Mouse (Mus musculus) liver, embryonic 15.5 days (tissue): ENCODE measurements around the gene Clcn2. TPM values are rescaled to one million over a fixed set of nuclear protein-coding genes. Genes with fewer than 3 reads are reported as not detected.
A peak's percentile ranks its signal among the peaks of the same experiment; 100 is the strongest.

ENCODE experiments used
- ATAC-seq: fragments of 200-750 bp; cut with Nextera tagmentation; 2 replicates; pipeline ENCODE4 v1.8.0; 2017; ENCODE audit warnings: moderate number of reproducible peaks, mild to moderate bottlenecking, moderate library complexity; ENCODE audit not compliant: insufficient read depth
- H3K27ac ChIP-seq: fragments of 300-500 bp; sonication (generic); replicated peaks from 2 replicates; pipeline ENCODE4 v1.5.1; 2015; ENCODE audit warnings: mild to moderate bottlenecking, inconsistent platforms
- H3K27me3 ChIP-seq: fragments of 300-500 bp; sonication (generic); 2 replicates; pipeline ENCODE4 v1.6.1; 2015; ENCODE audit warnings: mild to moderate bottlenecking, inconsistent platforms
- H3K36me3 ChIP-seq: fragments of 300-500 bp; sonication (generic); replicated peaks from 2 replicates; pipeline ENCODE4 v1.6.1; 2015; ENCODE audit warnings: moderate library complexity, mild to moderate bottlenecking, inconsistent platforms
- H3K4me1 ChIP-seq: fragments of 300-500 bp; sonication (generic); replicated peaks from 2 replicates; pipeline ENCODE4 v1.6.1; 2015; ENCODE audit warnings: inconsistent platforms
- H3K4me2 ChIP-seq: fragments of 300-500 bp; sonication (generic); 2 replicates; pipeline ENCODE4 v1.6.1; 2015; ENCODE audit warnings: moderate library complexity, mild to moderate bottlenecking, inconsistent platforms
- H3K4me3 ChIP-seq: fragments of 300-500 bp; sonication (generic); replicated peaks from 2 replicates; pipeline ENCODE4 v1.5.1; 2015; ENCODE audit warnings: mild to moderate bottlenecking, inconsistent platforms
- H3K9ac ChIP-seq: fragments of 300-500 bp; sonication (generic); 2 replicates; pipeline ENCODE4 v1.6.1; 2015; ENCODE audit warnings: moderate library complexity, mild to moderate bottlenecking, inconsistent platforms
- H3K9me3 ChIP-seq: fragments of 300-500 bp; sonication (generic); replicated peaks from 2 replicates; pipeline ENCODE4 v1.6.1; 2016; ENCODE audit warnings: inconsistent platforms
- WGBS: fragments of 180-500 bp; shearing (Covaris S2); methylation state at CpG from one replicate; pipeline ENCODE4 v1.1.7; 2015; ENCODE audit warnings: mixed read lengths; ENCODE audit not compliant: insufficient replicate concordance; 5-methylcytosine and 5-hydroxymethylcytosine counted together
- polyA plus RNA-seq: library from polyadenylated mRNA; unstranded; fragments of >200 nt; fragmentation: Nextera tagmentation; extraction: Ambion mirVana; gene quantifications from 2 replicates; pipeline ENCODE4 v1.2.1, GENCODE M21; 2015

Clcn2 gene
- polyA plus RNA-seq, 1 experiment from 2014 or later: 9.5 TPM

DNA sequence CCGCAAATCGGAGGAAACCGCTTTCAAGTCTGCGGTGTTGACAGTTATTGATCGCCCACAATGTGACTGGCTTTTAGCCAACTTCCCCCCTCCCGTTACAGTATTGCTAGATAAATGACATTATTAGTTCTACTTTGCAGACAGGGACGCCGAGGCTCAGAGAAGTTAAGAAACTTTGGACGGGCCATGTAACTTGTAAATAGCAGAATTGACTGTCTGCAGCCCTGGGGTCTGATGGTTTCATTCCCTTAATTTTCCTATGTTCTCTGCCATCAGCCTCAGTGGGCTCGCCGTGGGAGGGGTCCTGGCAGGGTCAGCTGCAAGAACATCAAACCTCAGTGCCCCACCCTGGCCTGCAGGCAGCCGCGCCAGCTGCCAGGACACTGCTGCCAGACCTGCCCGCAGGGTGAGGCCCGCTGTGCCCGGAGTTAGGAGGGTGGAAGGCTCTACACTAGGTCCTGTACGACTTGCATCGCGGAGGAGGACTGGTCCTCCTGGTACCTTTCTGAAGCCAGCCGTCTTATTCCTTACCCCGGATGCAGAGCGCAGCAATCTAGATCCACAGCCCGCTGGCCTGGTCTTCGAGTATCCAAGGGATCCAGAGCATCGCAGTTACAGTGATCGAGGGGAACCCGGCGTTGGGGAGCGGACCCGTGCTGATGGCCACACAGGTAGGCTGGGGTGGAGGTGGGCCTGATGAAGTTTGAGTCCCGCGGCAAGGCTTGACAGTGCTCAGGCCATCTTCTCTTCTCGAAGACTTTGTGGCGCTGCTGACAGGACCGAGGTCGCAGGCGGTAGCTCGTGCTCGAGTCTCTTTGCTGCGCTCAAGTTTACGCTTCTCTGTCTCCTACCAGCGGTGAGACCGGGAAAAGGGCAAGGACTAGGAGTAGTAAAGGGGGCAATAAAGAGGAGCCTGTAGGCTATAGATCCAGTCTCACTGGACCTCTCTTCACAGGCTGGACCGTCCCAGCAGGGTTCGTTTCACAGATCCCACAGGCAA is 16.5 kb upstream of the Clcn2 start, which contains the start of gene Thpo:
Gene Thpo (minus strand): TSS at position 781 of the 1,000 bp plus-strand sequence.
- peak within 1 kb of the TSS; percentile 52 for H3K4me3 ChIP-seq
- H3K9me3 ChIP-seq: no peaks in the 10 kb centered on the region
- H3K4me2 ChIP-seq: peak within 1 kb of the TSS; percentile 73
- ATAC-seq: no peak
- H3K27ac ChIP-seq: no peak within 1 kb of the TSS
- peaks cover 83% of the 10 kb centered on the region for H3K27me3 ChIP-seq
- WGBS: 4% methylated on average over 45 of the region's 45 CpGs
- H3K9ac ChIP-seq: no peak within 1 kb of the TSS
- H3K4me1 ChIP-seq: peaks cover 16% of the 10 kb centered on the region
- no peaks in the 10 kb centered on the region for H3K36me3 ChIP-seq

DNA sequence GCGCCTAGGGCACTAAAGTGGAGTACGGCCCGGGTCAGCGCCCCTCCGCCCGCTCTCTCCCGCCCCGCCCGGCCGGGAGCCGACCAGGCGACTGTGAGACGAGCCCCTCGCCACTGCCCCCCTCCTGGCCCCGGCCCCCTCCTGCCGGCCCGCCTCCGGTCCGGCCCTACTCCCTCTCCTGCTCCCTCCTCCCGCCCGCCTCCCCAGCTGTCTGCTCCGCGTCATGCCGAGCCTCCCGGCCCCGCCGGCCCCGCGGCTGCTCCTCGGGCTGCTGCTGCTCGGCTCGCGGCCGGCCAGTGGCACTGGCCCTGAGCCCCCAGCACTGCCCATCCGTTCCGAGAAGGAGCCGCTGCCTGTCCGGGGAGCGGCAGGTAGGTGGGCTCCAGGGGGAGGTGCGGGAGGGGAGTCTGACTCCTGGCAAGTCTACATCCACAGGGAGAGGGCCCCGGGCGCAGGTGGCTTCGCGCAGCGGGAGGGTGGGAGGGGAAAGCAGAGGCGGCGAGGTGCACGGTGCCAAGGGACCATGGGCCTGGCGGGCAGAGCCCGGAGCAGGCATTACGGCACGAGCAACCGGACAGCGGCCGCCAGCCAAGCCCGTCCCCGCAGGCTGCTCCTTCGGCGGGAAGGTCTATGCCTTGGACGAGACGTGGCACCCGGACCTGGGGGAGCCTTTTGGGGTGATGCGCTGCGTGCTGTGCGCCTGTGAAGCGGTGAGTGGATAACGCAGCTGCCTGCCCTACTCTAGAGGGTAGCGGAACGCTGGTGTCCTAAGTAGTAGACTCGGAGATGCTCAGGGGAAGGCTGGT is 15.6 kb upstream of the Clcn2 start, which contains the start of gene Chrd:
Gene Chrd (plus strand): TSS at position 203 of the 806 bp plus-strand sequence.
- Histone ChIP-seq H3K36me3 (no peaks in the 10 kb centered on the region), H3K9me3 (no peaks in the 10 kb centered on the region), H3K4me2 (peak within 1 kb of the TSS; percentile 73), H3K9ac (peak within 1 kb of the TSS; percentile 25; the same call in 1 of the 2 replicates), H3K27me3 (peaks cover 90% of the 10 kb centered on the region), H3K4me1 (peaks cover 16% of the 10 kb centered on the region), H3K27ac (no peak within 1 kb of the TSS), H3K4me3 (peak within 1 kb of the TSS; percentile 52)
- 2% methylated on average over 70 of the region's 70 CpGs for WGBS
- ATAC-seq: no peak

GRCm38 (mm10) chr16:20732251-20732924 is 14.8 kb upstream of the Clcn2 start:
- H3K27ac ChIP-seq: no peak overlapping the region
- no peak for ATAC-seq
- H3K27me3 ChIP-seq: peaks cover 89% of the 10 kb centered on the region

GRCm38 (mm10) chr16:20731688-20732087 is 14.1 kb upstream of the Clcn2 start:
- Histone ChIP-seq H3K36me3 (no peaks in the 10 kb centered on the region), H3K9ac (no peak overlapping the region), H3K27ac (no peak overlapping the region), H3K4me3 (no peak overlapping the region), H3K27me3 (peaks cover 87% of the 10 kb centered on the region), H3K9me3 (no peaks in the 10 kb centered on the region), H3K4me1 (peaks cover 16% of the 10 kb centered on the region), H3K4me2 (no peak overlapping the region)
- 45% methylated on average over 5 of the region's 5 CpGs for WGBS
- no peak for ATAC-seq

More at GRCm38 (mm10) chr16:20732251-20732924, 14.8 kb upstream of the Clcn2 start:
- H3K4me1 ChIP-seq: peaks cover 16% of the 10 kb centered on the region
- H3K4me3 ChIP-seq: peak overlapping the region; percentile 52
- 2% methylated on average over 30 of the region's 30 CpGs for WGBS
- H3K9me3 ChIP-seq: no peaks in the 10 kb centered on the region
- no peaks in the 10 kb centered on the region for H3K36me3 ChIP-seq
- peak overlapping the region; percentile 73 for H3K4me2 ChIP-seq
- H3K9ac ChIP-seq: peak overlapping the region; percentile 25; the same call in 1 of the 2 replicates

GRCm38 (mm10) chr16:20730293-20730711 is 12.8 kb upstream of the Clcn2 start:
- Histone ChIP-seq H3K4me1 (peaks cover 16% of the 10 kb centered on the region), H3K27me3 (peaks cover 85% of the 10 kb centered on the region), H3K9me3 (no peaks in the 10 kb centered on the region), H3K9ac (no peak overlapping the region), H3K4me3 (peak overlapping the region; percentile 38), H3K36me3 (no peaks in the 10 kb centered on the region), H3K4me2 (peak overlapping the region; percentile 19; the same call in 1 of the 2 replicates), H3K27ac (peak overlapping the region; percentile 56)
- ATAC-seq: peak; percentile 85
- 25% methylated on average over 5 of the region's 5 CpGs for WGBS

GRCm38 (mm10) chr16:20726384-20726783 is 8.8 kb upstream of the Clcn2 start:
- H3K4me3 ChIP-seq: no peak overlapping the region
- WGBS: 23% methylated on average over 1 of the region's 1 CpGs
- peaks cover 9% of the 10 kb centered on the region; the same call in 1 of the 2 replicates for H3K36me3 ChIP-seq
- ATAC-seq: no peak
- H3K27ac ChIP-seq: no peak overlapping the region
- H3K27me3 ChIP-seq: peaks cover 49% of the 10 kb centered on the region
- H3K4me1 ChIP-seq: peaks cover 10% of the 10 kb centered on the region
- no peak overlapping the region for H3K9ac ChIP-seq
- H3K4me2 ChIP-seq: no peak overlapping the region
- H3K9me3 ChIP-seq: no peaks in the 10 kb centered on the region

GRCm38 (mm10) chr16:20725750-20726149 is 8.2 kb upstream of the Clcn2 start:
- no peak overlapping the region for H3K4me2 ChIP-seq
- no peak overlapping the region for H3K27ac ChIP-seq
- no peak for ATAC-seq
- peaks cover 12% of the 10 kb centered on the region; the same call in 1 of the 2 replicates for H3K36me3 ChIP-seq
- peaks cover 42% of the 10 kb centered on the region for H3K27me3 ChIP-seq
- no peak overlapping the region for H3K4me3 ChIP-seq
- H3K9ac ChIP-seq: no peak overlapping the region
- peaks cover 10% of the 10 kb centered on the region for H3K4me1 ChIP-seq
- H3K9me3 ChIP-seq: no peaks in the 10 kb centered on the region
- WGBS: 54% methylated on average over 4 of the region's 4 CpGs

DNA sequence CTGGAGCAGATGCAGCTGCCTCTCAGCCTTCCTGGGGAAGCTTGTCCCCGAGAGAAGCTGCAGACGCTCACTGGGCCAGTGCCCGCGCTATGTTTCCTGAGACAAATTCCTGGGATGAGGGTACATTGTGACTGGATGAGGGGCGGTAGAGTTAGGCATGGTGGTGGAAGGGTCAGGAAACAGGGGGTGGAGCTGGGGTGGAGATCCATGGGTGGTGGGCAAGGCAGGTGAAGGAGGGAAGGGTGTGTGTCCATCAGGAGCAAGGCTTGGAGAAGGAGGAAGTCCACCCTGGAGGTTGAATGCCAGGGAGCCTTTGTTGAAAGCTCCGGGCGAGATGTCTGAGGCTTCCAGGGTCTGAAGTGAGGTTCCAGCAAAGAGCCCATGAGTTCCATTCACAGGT is 7.8 kb upstream of the Clcn2 start:
- no peak for ATAC-seq
- peaks cover 38% of the 10 kb centered on the region for H3K27me3 ChIP-seq
- no peak overlapping the region for H3K4me2 ChIP-seq
- H3K9me3 ChIP-seq: no peaks in the 10 kb centered on the region
- WGBS: 77% methylated on average over 7 of the region's 7 CpGs
- no peak overlapping the region for H3K9ac ChIP-seq
- H3K27ac ChIP-seq: no peak overlapping the region
- peaks cover 17% of the 10 kb centered on the region for H3K36me3 ChIP-seq
- H3K4me1 ChIP-seq: peaks cover 10% of the 10 kb centered on the region
- H3K4me3 ChIP-seq: no peak overlapping the region

DNA sequence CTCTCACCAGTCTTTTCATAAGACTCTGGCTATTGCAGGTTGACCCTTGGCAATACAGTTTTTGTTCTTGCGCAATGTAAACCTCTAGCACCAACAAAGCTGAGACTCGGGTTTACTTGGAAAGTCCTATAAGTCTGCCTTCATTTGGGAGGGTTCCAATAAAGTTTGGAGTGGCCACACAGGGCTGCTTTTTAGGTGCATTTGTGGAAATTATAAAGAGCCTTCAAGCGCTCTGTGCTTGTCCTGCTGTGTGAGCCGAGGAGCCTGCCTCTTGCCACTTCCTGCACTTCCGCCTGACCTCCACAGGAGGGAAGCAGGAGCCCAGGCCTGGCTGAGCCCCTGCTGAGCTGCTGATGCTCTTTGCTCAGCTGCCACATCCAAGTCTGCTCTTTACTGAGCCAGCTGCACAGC is 6.8 kb upstream of the Clcn2 start:
- no peak overlapping the region for H3K27ac ChIP-seq
- H3K9me3 ChIP-seq: no peaks in the 10 kb centered on the region
- peaks cover 10% of the 10 kb centered on the region for H3K4me1 ChIP-seq
- H3K4me2 ChIP-seq: no peak overlapping the region
- H3K36me3 ChIP-seq: peaks cover 23% of the 10 kb centered on the region
- H3K9ac ChIP-seq: no peak overlapping the region
- peaks cover 29% of the 10 kb centered on the region for H3K27me3 ChIP-seq
- no peak overlapping the region for H3K4me3 ChIP-seq
- 30% methylated on average over 5 of the region's 5 CpGs for WGBS
- ATAC-seq: peak; percentile 59

DNA sequence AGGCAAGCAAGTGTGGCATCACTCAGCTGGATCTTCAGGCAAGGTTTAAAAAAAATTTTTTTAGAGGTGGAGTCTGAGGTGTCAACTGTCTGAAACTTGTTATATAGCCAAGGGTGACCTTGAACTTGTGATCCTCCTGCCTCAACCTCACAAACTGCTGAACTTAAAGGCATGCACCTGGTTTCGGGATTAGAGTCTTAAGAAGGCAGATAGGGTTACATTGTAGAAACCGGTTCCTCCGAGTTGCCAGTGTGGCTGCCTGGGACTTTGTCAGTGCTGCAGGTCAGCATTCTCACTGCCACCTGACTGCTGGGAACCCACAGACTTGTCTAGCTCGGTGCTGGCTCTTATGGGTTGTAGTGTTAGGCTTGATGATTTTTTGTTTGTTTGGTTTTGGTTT is 5.7 kb upstream of the Clcn2 start:
- Histone ChIP-seq H3K4me3 (no peak overlapping the region), H3K9me3 (no peaks in the 10 kb centered on the region), H3K9ac (no peak overlapping the region), H3K36me3 (peaks cover 23% of the 10 kb centered on the region), H3K4me1 (peaks cover 17% of the 10 kb centered on the region), H3K4me2 (no peak overlapping the region), H3K27ac (no peak overlapping the region), H3K27me3 (0 out of 2 replicates have a peak, but pooled peaks cover 19% of the 10 kb centered on the region)
- 56% methylated on average over 4 of the region's 4 CpGs for WGBS
- ATAC-seq: no peak
